Mouse (Mus musculus) monocyte, adult 5-6 weeks (primary cell): ENCODE data around the gene Csrnp2. TPM values are rescaled to one million over a fixed set of nuclear protein-coding genes. Genes with fewer than 3 reads are reported as not detected.
A peak's percentile ranks its signal among the peaks of the same experiment; 100 is the strongest.

ENCODE experiments used
- ATAC-seq: fragments of 153-309, 156-312 bp; replicated peaks from 2 replicates; pipeline ENCODE4 v1.8.0; 2017; ENCODE audit warnings: mild to moderate bottlenecking; ENCODE audit not compliant: low TSS enrichment, insufficient number of reproducible peaks, severe bottlenecking, poor library complexity, low FRiP score
- total RNA-seq: library from RNA; stranded (forward); fragments of 200-1000, 200-491, 200-594 nt; gene quantifications from 3 replicates; pipeline ENCODE4 v1.2.3, GENCODE M21; 2017

The Csrnp2 gene
- total RNA-seq, 1 experiment from 2014 or later, result 3.4 TPM

DNA sequence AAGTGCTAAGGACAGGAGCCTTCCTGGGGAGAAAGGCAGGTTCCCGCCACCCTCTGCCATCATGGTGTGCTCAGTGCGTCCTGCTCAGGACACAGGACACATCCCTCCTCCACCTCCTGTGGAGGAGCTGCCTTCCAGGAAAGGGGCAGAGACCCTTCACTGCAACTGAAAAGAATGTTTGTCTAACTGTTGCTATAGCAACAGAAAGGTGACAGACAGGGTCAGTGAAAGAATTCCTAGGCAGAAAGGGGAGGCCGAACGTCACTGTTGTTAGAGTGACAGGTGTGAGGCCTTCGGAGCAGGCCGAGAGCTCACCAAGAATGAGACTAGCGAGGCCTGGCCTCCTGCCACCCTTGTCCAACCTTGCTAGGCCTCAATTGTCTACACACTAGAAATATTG is 8.8 kb downstream of the Csrnp2 start:
- no peak for ATAC-seq

- no peak for ATAC-seq
Observed at GRCm38 (mm10) chr15:100485576-100485975, 9.7 kb downstream of the Csrnp2 start.

GRCm38 (mm10) chr15:100478925-100479324 is 16.4 kb downstream of the Csrnp2 start:
- no peak for ATAC-seq

GRCm38 (mm10) chr15:100478351-100478750 is 16.9 kb downstream of the Csrnp2 start:
- ATAC-seq, result no peak

- no peak for ATAC-seq
Observed at GRCm38 (mm10) chr15:100473926-100474503, 21.3 kb downstream of the Csrnp2 start.

DNA sequence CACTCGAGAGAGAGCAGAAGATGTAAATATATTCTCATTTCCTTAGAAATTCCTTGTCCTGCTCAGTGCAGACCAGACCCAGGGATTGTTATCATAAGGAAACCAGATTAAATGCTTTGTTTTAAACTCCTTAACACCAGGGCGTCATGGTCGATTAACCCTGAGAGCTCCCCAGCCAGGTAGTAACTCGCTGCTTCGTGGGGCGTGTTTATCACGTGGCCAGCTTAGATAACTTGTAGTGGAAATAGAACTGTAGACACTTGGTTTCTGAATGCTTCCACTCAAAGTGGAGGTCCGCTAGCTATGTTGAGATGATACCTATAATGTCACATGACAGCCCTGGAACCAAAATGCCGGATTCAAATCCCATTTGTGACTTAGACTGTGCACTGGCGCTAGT is 25.3 kb downstream of the Csrnp2 start:
- no peak for ATAC-seq

- ATAC-seq, result peak; percentile 33
Observed at GRCm38 (mm10) chr15:100469189-100469545, 26.1 kb downstream of the Csrnp2 start.

GRCm38 (mm10) chr15:100468295-100469188 is 26.7 kb downstream of the Csrnp2 start, which contains the start of gene Letmd1:
Gene Letmd1 (plus strand): TSS chr15:100469023.
- peak; percentile 52 for ATAC-seq

- ATAC-seq, result no peak
Observed at GRCm38 (mm10) chr15:100467738-100468137, 27.6 kb downstream of the Csrnp2 start.

- ATAC-seq, result no peak
Observed at GRCm38 (mm10) chr15:100465432-100465831, 29.9 kb downstream of the Csrnp2 start.

DNA sequence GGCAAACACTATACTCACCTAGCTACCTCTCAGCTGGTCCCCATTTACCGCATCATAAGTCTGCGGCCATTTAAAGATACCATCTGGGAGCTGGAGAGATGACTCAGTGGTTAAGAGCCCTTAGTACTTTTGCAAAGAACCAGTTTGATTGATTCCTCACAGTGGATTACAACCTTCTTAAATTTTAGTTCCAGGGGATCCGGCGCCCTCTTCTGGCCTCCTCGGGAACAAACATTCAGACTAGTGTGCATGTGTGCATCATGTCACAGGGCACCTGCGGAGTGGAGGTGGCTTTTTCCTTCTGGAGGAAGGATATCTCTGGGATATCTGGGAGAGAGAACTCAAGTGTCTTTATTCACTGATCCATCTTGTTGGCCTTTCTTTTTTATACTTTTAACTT is 31.6 kb downstream of the Csrnp2 start:
- ATAC-seq, result 0 out of 2 replicates have a peak, but pooled peaks have one; percentile 29

- ATAC-seq, result no peak
Observed at GRCm38 (mm10) chr15:100462086-100462485, 33.2 kb downstream of the Csrnp2 start.

DNA sequence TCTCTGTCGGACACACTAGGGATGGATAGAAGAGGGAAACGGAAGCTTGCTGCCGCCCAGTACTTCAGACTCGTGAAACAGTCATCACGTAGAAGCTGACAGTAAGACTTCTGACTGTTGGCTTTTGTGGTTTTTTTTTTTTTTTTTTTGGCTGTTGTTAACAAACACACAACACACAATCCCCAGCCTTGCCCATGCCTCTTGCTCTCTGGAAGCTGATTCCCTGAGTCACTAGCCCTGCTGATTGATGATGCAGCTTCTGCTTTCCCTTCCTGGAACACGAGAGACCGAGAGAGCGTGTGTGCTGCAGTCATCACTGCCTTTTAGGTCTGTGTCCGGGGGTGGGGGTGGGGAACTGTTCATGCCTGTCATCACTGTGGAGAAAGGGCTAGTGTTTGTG is 33.6 kb downstream of the Csrnp2 start:
- ATAC-seq, result peak; percentile 52; the same call in 1 of the 2 replicates

- ATAC-seq, result peak; percentile 80
Observed at GRCm38 (mm10) chr15:100460942-100461341, 34.3 kb downstream of the Csrnp2 start.

- ATAC-seq, result no peak
Observed at GRCm38 (mm10) chr15:100458055-100458454, 37.2 kb downstream of the Csrnp2 start.

- peak; percentile 74 for ATAC-seq
Observed at GRCm38 (mm10) chr15:100457340-100457739, 37.9 kb downstream of the Csrnp2 start.

DNA sequence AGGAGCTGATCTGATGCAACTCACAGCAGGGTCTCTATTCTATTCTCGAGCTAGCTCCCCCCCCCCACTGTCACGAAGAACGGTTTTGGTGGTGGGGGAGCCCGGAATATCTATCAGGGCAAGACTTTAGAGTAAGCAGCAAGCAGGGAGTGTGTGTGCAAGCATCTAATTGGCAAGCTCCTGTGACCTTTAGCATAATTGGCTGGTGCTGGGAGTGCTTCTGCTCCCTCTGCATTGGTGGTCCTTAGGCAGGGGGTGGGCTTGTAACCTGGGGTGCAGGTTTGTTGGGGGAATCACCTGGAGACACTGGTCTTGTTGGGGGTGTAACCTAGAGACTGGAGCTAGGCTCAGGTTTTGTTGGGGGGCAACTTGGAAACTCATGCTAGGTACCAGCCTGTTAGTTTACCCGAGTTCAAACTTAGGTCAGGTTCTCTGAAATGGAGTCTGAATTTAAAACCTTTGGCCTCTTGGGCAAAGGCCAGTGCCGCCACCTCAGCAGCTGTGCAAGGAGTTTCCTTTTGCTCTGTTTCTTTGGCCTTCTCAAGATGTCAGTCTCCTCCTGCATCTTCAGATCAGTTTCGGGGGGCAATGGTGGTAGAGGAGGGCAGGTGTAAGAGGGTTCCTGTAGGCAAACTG is 38.8 kb downstream of the Csrnp2 start:
- no peak for ATAC-seq

DNA sequence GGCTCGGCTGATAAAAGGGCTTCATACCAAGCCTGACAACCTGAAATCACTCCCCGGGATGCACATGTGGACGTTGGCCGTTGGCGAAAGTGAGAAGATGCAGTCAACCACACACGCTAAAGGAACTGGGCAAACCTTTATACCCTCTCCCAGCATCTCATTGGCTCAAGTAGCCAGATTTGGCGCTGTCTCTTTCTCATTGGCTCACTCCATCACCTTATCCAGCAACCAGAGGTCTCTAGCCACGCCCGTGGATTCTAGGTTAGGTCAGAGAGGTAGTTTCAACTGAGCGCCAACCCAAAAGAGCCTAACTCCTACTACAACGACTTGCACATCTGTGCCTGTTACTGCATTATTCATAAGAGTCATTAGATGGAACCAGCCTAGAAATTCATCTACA is 42.8 kb downstream of the Csrnp2 start:
- ATAC-seq, result no peak

DNA sequence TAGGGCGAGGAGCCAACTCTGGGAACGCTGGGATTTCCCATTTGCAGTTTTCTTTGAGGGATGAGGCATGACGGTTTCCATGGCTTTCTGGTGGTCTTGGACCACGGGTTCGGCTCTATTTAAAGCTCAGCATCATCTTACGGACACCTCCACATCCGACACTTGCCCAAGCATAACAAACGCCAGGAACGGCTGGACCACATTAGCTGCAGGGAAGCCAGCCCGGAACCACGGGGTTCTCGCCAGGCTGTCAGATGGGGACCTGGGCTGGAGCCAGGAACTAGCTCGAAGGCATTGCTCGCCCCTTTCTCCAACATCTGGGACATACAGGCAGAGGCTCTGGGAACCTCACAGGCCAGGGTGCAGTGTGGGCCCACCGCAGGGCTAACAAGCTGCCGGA is 44.0 kb downstream of the Csrnp2 start:
- ATAC-seq, result no peak

DNA sequence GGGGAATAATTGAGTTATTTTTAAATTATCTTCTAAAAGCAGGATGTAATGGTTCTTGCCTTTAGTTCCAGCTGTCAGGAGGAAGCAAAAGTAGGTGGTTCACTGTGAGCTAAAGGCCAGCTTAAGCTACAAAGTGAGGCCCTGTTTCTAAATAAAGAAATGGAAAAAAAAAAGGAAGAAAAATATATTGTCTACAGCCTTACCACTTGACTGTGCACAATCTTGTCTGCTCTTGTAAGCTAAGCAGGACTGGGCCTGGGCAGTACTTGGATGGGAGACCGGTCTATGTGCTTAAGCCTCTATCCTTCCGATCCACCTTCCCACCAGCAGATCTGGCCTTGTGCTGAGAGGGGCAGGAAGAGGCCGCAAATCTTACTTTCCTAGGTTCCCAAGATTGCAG is 45.8 kb downstream of the Csrnp2 start:
- peak; percentile 66 for ATAC-seq
